Mouse (Mus musculus): Measurements from ENCODE around the gene Fh1. TPM values are rescaled to one million over a fixed set of nuclear protein-coding genes. Genes with fewer than 3 reads are reported as not detected.

The Fh1 gene
- total RNA-seq (2021) = 10 to 100 TPM; 82.3 to 82.7 TPM
- long read RNA-seq, transcript Fh1-201 (10 exons, 2,636 nt) = major isoform, 107 of 155 reads
- long read RNA-seq, transcript Fh1-203 (3 exons, 936 nt) = minor isoform, 42 of 155 reads
- long read RNA-seq, partial matches to known transcripts = 4 of 155 reads
- long read RNA-seq, other reads (novel, unspliced or antisense) = 2 of 155 reads

DNA sequence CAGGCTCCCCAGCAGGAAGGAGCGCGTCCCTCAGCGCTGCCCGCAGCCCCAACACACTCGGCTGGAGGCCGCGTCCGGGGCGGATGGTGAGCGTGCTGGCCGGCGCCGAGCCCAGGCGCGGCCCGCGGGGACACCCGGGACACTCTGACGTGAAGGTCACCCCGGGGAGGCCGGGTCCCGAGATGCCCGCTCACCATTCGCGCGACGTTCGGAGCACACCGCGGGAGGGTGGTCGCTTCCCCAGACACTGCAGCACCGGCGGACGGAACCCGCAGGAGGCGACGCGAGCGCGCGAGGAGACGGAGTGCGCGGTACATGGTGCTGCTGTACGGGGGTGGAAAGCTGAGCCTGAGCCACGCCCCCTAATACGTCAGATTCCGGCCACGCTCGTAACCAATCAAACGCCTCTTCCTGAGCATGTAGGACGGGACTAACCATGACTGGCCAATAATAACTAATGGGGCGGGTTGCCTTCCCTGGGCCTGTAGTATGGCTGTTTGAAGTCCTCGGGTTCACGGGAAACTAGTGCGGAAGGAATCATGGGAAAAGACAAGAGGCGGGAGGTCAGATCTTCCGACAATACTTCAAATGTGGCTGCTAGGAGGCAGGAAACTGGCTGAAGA is at the start of gene Fh1:
Gene Fh1, minus strand, starts transcription at position 379 of the 623 bp plus-strand sequence.
- peak; percentile 94 for DNase-seq (ENCODE audit: low spot score in 2 of 2)

- DNase-seq (ENCODE audit: low spot score in 2 of 2) = no peak
Measured at GRCm38 (mm10) chr1:175675116-175675515, 49.7 kb upstream of the Fh1 start.

- no peak for DNase-seq (ENCODE audit: low spot score in 2 of 2)
Measured at GRCm38 (mm10) chr1:175673563-175674325, 48.3 kb upstream of the Fh1 start.

- DNase-seq (ENCODE audit: low spot score in 2 of 2) = no peak
Measured at GRCm38 (mm10) chr1:175671626-175672025, 46.2 kb upstream of the Fh1 start.

- DNase-seq (ENCODE audit: low spot score in 2 of 2) = no peak
Measured at GRCm38 (mm10) chr1:175670042-175670441, 44.6 kb upstream of the Fh1 start.

DNA sequence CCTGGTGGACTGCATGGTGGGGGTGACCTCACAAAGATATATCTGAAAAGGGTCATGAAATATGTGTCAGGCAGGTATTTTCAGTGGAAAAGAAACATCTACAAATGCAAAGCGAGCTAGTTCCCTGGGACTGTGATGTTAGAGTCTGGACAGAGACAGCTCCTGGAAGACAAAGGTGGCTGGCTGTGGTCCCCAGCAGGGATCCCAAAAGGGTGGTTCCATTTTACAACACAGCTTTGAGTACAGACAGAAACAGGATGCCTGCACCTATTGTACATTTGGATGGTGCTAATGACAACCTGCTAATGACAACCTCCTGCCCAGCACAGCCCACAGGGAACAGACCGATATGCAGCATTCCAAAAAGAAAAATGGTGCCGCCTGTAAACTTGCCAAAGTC is 44.0 kb upstream of the Fh1 start:
- no peak for DNase-seq (ENCODE audit: low spot score in 2 of 2)

DNA sequence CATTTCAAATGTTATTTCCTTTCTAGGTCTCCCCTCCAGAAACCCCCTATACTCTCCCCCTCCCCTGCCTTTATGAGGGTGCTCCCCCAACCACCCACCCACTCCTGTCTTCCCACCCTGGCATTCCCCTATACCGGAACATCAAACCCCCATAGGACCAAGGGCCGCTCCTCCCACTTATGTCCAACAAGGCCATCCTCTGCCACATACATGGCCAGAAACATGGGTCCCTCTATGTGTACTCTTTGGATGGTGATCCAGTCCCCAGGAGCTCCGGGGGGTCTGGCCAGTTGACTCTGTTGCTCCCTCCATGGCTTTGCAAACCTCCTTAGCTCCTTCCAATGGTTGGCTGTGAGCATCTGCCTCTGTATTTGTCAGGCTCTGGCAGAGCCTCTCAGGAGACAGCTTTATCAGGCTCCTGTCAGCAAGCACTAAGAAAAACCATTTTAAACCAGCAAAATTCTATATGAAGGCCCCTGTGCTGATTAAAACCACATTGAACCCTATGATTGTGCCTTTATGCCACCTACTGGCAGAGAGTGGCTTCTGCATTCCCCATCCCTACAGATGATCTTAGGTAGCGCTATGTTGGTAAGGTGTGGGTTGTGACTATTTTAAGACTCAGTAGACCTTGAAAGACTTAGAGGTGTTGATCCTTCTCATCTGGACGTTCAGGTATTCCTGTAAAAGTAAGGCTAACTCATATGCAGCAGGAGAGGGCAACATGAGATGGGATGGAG is 43.4 kb upstream of the Fh1 start:
- DNase-seq (ENCODE audit: low spot score in 2 of 2) = peak in 1 of 2 experiments; percentile 20

GRCm38 (mm10) chr1:175659900-175660299 is 34.5 kb upstream of the Fh1 start:
- DNase-seq (ENCODE audit: low spot score in 2 of 2) = no peak

DNA sequence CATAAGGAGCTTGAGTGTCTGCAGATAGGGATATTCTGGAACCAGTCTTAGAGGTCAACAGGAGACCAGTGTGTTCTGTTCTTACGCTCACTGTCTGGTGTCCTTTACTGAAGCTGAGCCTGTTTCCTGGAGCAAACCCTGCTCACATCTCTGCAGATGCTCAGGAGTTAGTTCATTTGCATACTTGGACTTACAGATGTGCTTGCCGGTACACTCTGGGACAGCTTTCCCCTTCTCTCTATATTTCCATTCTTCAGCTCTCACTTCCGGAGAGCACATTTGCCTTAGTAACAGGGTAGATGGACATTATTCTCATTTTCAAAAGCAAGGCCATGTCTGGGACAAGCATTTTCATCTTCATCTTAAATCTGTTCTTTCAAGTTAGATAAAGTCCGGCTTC is 23.2 kb upstream of the Fh1 start:
- no peak for DNase-seq (ENCODE audit: low spot score in 2 of 2)

- no peak for DNase-seq (ENCODE audit: low spot score in 2 of 2)
Measured at GRCm38 (mm10) chr1:175646952-175647351, 21.5 kb upstream of the Fh1 start.

DNA sequence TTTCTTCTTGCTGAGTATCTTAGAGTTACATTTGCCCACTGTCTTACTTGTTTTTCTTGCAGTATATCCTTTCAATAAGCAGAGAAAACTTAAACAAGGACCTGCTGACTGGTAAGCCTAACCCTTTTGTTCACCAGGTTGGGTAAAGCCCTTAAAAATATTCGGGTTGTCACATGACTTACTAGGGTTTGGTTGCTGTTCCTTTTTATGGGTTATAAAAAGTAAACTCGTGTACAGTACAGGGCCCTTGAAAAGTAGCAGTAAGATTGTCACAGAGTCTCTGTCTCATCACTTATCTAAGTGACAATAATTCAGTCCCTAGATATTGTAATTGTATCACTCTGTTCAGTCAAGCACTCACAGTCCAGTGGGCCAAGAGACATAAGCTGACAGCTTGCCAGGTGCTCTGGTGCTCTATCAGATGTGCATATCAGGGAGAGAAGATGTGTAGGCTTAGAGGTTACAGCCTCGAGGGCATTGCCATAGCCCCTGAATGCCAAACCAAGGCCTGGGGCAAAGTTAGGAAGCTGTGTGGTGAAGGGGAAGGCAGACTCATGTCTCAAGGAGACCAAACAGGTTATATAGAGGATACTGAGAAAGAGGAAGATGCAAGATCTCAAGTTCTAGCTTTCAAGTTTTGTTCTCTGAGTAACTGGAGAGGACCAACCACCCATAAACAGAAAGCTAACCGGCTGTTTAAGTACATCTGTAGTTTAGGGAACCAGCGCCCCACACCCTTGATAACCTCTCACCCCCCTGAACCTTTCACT is 18.2 kb upstream of the Fh1 start:
- no peak for DNase-seq (ENCODE audit: low spot score in 2 of 2)

DNA sequence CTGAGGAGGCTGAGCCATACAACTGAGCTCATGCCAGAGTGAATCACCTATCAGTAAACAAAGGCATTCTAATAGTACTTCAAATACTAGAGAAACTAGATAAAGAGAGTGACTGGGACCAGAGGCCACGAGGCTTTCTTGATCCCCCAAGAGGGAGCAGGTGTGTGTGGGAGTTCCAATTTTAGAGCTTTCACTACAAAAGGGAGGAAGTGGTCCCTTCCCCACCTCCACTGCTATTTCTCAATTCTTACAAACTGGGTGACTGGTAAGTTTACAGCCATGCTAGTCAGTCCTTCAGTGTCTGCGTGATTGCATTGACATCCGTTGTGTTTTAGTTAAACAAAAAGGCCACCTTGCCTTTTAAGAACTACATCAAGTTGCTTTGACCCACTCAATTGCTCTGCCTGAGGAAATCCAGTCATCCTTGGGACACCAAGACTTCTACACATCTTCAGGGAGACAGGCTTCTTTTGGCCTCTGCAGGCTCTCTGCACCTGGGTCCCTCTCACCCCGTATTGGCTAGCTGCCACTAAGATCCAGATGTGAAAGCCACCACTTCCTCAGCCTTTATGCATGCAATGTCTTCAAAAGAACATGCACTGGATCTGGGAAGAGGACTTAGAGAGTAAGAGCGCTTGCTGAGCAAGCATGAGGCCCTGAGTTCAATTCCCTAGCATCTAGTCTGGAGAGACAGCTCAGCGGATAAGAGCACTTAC is 15.2 kb upstream of the Fh1 start:
- DNase-seq (ENCODE audit: low spot score in 2 of 2) = no peak

- DNase-seq (ENCODE audit: low spot score in 2 of 2) = no peak
Measured at GRCm38 (mm10) chr1:175639072-175639471, 13.6 kb upstream of the Fh1 start.

- DNase-seq (ENCODE audit: low spot score in 2 of 2) = no peak
Measured at GRCm38 (mm10) chr1:175637677-175638076, 12.2 kb upstream of the Fh1 start.

DNA sequence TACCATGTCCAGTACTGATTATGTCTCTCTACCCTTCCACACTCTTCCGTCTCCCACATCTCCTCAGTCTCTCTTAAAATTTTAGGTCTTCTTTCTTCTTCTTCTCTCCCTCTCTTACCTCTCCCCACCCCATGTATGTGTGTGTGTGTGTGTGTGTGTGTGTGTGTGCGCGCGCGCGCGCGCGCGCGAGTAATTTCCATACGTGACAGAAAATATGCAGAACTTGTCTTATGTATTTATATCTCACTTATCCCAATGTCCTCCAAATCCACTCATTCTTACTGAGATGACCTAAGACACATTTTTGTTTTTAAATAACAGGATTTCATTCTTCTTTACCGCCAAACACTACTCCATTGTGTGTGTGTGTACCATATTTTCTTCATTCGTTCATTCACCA is 7.0 kb upstream of the Fh1 start:
- DNase-seq (ENCODE audit: low spot score in 2 of 2) = no peak

DNA sequence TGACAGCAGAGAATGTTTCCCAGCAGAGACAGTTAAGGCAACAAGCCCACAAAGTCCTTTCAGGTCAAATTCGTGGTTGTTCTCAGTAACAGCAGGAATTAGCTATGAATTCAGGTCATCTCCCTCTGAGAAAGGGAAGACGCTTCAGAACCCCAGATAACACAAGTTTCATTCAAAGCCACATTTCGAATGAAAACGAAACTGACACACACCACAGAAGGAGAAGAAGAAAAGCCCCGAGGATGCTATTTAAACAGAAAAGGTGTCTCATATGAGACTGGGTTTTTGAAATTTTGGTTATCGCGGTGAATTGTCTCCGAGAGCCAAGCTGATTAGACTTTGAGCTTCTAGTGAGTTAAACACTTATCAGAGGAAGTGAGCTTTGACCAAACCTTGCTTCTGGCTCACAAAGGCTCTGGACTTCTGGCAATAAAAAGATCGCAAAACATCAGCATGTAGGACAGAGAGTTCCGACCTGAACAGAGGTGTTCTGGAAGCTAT is 6.3 kb upstream of the Fh1 start:
- DNase-seq (ENCODE audit: low spot score in 2 of 2) = no peak

DNA sequence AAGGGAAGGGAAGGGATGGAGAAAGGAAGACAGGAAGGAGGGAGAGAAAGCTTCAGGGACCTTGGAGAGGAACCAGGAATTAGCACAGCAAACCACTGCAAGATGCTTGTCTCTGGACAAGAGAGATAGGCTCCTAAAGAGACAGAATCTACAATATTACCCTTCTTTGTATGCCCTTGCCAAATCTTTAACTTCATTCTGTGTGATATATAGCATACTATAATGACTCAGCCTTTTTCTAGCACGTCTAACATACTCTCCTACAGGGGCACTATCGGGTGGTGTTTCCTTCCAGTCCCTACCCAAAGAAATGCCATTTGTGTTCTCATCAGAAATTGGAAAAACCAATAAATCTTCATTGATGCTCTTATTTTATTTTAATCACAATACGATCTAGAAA is 5.6 kb upstream of the Fh1 start:
- no peak for DNase-seq (ENCODE audit: low spot score in 2 of 2)

DNA sequence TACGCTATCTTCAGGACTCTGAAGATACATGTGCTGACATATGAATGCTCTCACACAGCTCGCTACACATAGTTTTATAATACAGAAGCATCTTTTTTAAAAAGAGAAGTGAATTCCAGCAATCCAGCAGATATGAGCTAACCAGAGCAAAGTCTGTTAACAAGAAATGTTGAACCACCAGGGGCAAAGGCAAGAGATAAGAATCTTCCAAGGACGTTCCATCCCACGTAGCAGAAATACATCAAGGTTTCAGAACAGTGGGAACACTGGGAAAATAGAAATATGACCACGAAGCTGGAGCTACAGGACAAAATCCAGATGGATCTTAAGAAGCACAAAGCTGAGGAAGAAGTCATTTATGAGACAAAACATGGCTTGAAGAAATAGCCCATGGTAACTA is 4.9 kb upstream of the Fh1 start:
- no peak for DNase-seq (ENCODE audit: low spot score in 2 of 2)

DNA sequence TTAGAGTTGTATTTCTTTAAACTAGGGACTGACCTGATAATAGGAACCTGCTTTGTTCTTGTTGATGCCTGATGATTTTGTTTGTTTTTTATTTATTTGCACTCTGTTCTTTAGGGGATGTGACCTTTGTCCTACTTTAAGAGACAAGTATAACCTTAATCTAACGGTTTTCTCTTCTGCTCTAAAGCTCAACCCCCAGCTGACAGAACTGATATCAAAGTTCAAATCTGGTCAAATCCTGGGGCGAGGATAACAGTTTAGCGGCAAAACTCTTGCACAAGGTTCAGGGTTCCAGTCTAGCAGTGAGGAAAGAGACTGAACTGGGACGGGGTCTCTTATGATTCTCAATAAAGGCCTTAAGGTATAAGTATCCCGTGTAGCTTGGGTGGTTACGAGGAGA is 3.8 kb upstream of the Fh1 start:
- DNase-seq (ENCODE audit: low spot score in 2 of 2) = no peak

DNA sequence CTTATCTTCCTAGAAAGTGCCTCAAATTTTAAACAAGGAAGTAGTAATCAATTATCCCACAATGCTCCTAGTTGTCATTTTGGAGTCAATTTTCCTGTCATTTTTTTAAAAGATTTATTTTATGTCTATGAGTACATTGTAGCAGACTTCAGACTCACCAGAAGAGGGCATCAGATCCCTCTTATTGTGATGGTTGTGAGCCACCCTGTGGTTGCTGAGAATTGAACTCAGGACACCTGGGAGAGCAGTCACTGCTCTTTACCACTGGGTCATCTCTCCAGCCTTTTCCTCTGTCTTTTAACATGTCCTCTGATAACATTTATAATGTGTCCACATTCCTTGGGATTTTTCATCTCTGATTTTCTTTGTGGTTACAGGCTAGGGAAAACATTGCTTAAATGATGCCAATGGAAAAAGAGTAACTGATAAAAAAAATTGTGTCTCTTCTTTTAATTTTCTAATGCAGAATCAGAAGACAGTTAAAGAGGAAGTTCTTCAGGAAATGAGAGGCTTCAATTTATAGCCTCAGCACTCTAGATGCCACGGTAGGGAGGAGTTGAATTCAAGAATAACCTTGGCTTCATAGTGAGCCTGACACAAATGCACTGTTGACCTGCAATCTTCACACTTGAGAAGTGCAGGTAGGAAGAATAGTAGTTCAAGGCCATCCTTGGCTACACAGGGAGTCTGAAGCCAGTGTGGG is 706 bp upstream of the Fh1 start:
- peak in 1 of 2 experiments; percentile 24 for DNase-seq (ENCODE audit: low spot score in 2 of 2)

Measured in layer of hippocampus, postnatal 10 days (tissue).